Mouse (Mus musculus) megakaryocyte-erythroid progenitor cell, adult 5-6 weeks (primary cell): ENCODE results near the gene Kdm4b. TPM values are rescaled to one million over a fixed set of nuclear protein-coding genes. Genes with fewer than 3 reads are reported as not detected.

Experiments
- ATAC-seq: replicated peaks from 2 replicates; pipeline ENCODE4 v1.8.0; 2016; ENCODE audit warnings: mild to moderate bottlenecking, inconsistent platforms; ENCODE audit not compliant: severe bottlenecking, poor library complexity, low FRiP score, low TSS enrichment
- total RNA-seq, 2 experiments: library from RNA; stranded (forward) in 1 of 2; stranded (reverse) in 1 of 2; fragments of 200-1000, 215-1000 nt in 1 of 2; fragments of >200 nt in 1 of 2; fragmentation: Nextera tagmentation in 1 of 2; gene quantifications; 2 replicates each; pipeline ENCODE4 v1.2.3; 2014 to 2017

Gene Kdm4b
- total RNA-seq (2014; fragmentation: Nextera tagmentation) (16.0 and 17.3 TPM in 2 replicates), total RNA-seq (2017) (11.0 and 14.3 TPM in 2 replicates)

GRCm38 (mm10) chr17:56325450-56326152 lies at the start of gene Kdm4b:
Kdm4b (plus strand) TSS chr17:56326062.
- peak; percentile 98 for ATAC-seq

- peak; percentile 82 for ATAC-seq
These were observed 49.0 kb upstream of the Kdm4b start, which contains the start of gene Ticam1 for GRCm38 (mm10) chr17:56276643-56277566. Ticam1 (minus strand) TSS chr17:56276786.

- no peak for ATAC-seq
These were observed 48.3 kb upstream of the Kdm4b start for GRCm38 (mm10) chr17:56277567-56277893.

- ATAC-seq: no peak
These were observed 47.5 kb upstream of the Kdm4b start for GRCm38 (mm10) chr17:56278340-56278739.

- ATAC-seq: no peak
These were observed 46.2 kb upstream of the Kdm4b start for GRCm38 (mm10) chr17:56279481-56280155.

GRCm38 (mm10) chr17:56281193-56281592 lies 44.7 kb upstream of the Kdm4b start:
- no peak for ATAC-seq

- no peak for ATAC-seq
These were observed 43.1 kb upstream of the Kdm4b start for GRCm38 (mm10) chr17:56282802-56283201.

- ATAC-seq: no peak
These were observed 42.5 kb upstream of the Kdm4b start for GRCm38 (mm10) chr17:56283316-56283715.

- ATAC-seq: no peak
These were observed 39.9 kb upstream of the Kdm4b start for GRCm38 (mm10) chr17:56285995-56286394.

GRCm38 (mm10) chr17:56287830-56288229 lies 38.0 kb upstream of the Kdm4b start:
- ATAC-seq: no peak

- no peak for ATAC-seq
These were observed 37.0 kb upstream of the Kdm4b start for GRCm38 (mm10) chr17:56288866-56289265.

GRCm38 (mm10) chr17:56289371-56290331 lies 36.2 kb upstream of the Kdm4b start:
- ATAC-seq: peak; percentile 42

GRCm38 (mm10) chr17:56290388-56291170 lies 35.3 kb upstream of the Kdm4b start:
- peak; percentile 71 for ATAC-seq

GRCm38 (mm10) chr17:56291171-56291511 lies 34.7 kb upstream of the Kdm4b start:
- ATAC-seq: peak; percentile 76

- ATAC-seq: no peak
These were observed 33.9 kb upstream of the Kdm4b start for GRCm38 (mm10) chr17:56291826-56292475.

- no peak for ATAC-seq
These were observed 33.2 kb upstream of the Kdm4b start, which contains the start of gene Plin3 for GRCm38 (mm10) chr17:56292531-56293222. Plin3 (minus strand) TSS chr17:56292873.

- no peak for ATAC-seq
These were observed 32.6 kb upstream of the Kdm4b start for GRCm38 (mm10) chr17:56293291-56293690.
